Mouse (Mus musculus) adipose tissue, adult 10 weeks (tissue): ENCODE data around the gene Cnih2. TPM values are rescaled to one million over a fixed set of nuclear protein-coding genes. Genes with fewer than 3 reads are reported as not detected.

Experiments
- polyA plus RNA-seq: library from polyadenylated mRNA; stranded (reverse); fragments of 350-450 nt; fragmentation: Illumina TruSeq; extraction: RNeasy Lipid Tissue Mini Kit (QIAGEN cat#74804); gene quantifications from one replicate; pipeline ENCODE4 v1.2.3, GENCODE M21; 2014; ENCODE audit warnings: low read depth, low replicate concordance

The Cnih2 gene
- 1.6 TPM for polyA plus RNA-seq

DNA sequence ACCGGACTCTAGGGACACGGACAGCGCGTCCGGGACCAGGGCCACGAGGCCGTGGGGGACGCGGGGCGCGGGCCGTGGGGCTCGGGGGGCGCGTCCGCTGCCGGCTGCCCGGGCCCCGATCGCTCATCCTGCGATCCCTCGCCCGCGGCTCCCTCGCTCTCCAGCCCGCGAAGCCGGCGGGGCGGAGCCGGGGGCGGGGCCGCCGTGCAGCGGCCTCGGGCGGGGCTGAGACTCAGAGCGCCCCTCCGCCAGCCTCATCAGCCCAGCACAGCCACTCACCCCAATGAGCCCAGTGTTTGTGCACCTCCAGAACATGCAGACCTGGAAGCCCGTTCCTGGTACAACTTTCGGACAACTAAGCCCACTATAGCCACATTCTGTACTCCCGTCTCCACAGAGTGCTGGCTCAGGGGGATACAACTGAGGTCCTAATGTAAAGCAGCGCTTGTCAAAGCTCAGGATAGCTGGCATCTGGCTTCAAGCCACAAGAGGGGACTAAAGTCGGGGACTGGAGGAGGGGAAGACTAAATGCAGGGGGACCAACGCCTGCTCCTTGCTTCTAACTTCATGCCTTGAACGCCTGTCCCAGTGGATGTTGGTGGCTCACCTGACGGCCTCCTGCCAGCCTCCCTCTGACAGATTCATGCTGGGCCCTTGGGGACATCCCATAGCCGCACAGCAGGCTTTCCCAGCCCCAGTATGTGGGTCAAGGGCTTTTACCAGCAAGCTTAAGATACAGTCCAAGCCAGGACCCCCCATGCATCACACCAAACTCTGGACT lies at the start of gene Cnih2:
Cnih2 (minus strand) TSS at position 159 of the 781 bp plus-strand sequence.

DNA sequence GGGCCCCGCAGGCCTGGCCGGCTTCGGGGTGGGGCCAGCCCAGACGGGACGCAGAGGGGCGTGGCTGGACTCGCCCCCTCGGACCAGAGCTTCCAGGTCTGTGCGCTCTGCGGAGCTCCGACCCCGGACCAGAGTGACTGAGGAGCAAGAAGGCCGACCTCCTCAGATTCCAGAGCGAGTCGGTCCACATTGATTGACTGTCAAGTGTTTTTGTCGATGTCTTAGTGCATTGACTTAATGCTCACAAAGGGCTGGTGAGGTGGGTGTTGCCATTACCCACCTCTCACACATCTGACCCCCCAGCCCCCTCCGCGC lies 20.0 kb upstream of the Cnih2 start, which contains the start of gene Klc2:
Klc2 (minus strand) TSS at position 177 of the 315 bp plus-strand sequence.

DNA sequence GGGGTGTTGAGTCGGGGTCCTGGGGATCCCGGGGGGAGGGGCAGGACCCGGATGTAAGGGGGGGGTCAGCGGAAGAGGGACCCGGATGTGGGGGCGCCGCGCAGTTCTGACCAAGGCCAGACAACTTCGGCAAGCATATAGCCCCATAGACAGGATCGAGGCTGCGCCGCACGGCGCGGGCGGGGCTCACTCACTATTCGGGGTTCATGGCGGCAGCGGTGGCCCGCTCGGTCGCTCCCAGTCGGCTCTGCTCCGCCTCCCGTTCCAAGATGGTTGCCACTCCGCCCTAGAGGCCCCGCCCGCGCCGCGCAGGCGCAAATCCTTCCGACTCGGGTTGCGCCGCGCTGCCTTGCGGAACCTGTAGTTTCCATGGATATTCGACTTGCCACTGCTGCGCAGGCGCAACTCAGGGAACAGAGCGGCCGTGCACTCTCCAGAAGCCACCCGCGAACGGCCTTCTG lies 8.4 kb upstream of the Cnih2 start, which contains the start of gene Rab1b:
Rab1b (minus strand) TSS at position 342 of the 461 bp plus-strand sequence.

DNA sequence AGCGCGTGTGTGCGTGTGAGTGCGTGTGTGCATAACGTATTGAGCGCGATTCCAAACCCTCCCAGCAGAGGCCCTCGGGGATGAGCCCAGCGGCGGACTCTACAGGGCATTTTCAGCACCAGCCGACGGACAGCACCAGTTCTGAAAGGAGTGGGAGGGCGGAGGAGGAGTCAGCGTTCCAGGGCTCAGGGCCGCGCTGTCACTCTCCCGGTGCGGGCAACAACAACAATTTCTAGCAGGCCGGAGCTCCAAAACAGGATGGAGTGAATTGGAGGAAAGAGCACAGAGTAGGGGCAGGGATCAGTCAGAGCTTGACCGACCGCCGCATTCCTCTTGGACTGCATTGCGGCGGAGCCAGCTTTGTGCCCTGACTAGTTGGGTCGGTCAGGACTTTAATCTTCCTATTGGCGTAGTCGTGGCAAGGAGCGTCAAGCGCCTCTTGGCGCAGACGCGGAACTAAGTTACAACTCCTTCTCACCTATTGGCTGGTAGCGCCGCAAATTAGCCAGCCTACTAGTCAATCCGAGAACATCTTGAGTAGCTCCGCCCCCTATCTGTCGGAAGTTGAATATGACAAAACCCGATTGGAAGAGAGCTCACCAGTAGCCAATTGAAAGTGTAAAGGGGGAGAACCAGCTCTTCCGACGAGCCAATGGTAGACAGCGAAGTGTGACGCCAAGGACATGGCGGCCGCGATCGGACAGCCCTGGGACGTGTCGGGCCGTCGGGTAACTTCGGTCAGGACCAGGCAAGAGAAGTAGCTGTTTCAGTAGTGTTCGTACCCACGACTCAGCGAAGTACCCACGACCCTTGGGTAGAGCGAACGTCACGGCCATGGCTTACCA lies 10.2 kb downstream of the Cnih2 start, which contains the start of gene Yif1a:
Yif1a (plus strand) TSS at position 655 of the 845 bp plus-strand sequence.

DNA sequence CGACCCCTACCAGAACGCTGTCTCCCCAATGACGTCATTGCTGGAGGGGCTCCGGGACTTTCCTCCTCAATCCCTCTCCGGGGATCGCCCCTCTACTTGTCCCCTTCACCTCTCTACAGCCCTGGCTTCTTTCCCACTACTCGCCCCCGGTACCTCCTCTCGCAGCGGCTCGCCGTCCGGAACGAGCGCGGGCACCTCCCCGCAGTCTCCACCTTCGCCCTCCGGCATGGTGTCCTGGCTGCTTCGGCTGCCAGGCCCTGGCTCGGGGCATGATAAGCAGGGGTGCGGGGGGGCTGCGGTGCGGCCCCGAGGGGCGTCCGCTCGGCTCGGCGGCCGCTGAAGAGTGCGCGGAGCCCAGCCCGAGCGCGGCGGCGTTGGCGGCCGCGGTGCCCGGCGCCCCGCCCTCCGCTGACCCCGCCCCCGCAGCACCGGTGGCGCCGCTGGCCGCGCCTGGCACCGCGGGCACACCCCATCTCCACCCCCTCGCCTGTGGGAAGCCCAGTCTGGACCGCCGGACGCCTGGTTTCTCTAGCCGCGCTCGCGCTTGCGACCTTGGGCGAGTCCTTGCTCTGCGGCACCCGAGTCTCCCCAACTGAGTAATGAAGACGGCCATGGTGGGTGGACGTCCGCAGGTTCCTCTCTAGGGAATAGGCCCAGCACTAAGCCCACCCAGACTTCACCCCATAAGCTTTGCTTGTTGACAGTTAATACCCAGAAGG lies 13.0 kb downstream of the Cnih2 start, which contains the start of gene Tmem151a:
Tmem151a (minus strand) TSS at position 387 of the 719 bp plus-strand sequence.

DNA sequence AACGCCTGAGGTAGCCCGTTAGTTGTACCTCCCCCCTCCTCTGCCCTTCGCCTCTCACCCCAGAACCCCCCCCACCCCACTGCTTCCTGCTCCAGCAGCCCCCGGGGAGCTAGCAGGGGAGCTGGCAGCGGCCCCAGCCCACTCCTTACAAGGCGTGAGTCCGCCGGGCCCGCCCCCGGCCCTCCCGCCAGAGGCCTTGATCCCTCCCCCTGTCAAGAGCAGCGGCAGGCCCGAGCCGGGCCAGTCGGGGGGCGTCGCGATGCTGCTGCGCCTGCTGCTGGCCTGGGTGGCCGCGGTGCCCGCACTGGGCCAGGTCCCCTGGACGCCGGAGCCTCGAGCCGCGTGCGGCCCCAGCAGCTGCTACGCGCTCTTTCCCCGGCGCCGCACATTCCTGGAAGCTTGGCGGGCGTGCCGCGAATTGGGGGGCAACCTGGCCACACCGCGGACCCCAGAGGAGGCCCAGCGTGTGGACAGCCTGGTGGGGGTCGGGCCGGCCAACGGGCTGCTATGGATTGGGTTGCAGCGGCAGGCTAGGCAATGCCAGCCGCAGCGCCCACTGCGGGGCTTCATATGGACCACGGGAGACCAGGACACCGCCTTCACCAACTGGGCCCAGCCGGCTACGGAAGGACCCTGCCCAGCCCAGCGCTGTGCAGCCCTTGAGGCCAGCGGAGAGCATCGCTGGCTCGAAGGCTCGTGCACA lies 30.3 kb downstream of the Cnih2 start, which contains the start of gene Cd248:
Cd248 (plus strand) TSS at position 212 of the 703 bp plus-strand sequence.

DNA sequence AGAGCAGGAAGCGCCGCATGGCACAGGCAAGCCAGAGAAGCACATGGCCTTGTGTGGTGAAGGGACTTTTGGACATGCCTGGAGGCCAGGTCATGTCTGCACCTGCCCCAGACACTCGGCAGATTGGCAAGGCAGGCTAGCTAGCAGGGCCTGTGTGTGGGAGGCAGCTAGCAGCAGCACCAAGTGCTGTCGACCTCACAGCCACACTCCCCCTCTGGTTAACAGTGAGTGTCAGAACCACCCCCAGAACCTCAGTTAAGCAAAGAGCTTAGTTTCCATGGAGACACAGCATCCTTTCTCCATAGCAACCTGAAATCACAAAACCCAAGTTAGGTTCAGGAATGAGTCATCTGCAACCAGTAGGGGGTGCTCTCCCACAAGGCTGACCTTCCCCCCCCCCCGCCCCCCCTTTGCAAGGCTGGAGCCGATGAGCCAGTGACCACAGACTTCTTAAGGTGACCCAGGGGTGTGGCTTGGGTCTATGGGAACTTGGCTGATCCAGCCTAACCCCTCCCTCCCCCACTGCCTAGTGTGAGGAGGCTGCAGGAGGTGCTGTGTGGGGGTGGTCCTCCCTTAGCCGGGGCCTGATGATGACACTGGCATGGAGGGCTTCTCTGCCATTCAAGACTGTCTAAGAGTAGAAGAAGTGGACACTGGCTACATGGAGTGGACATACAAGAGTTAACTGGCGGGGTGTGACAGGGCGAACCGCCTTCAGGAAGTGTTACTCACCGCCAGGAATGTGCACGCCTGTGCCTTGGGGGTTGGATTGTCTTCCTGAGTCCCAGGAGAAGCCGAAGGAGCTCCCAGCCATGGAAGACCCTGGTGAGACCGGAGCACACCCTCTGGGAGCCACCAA lies 48.0 kb downstream of the Cnih2 start, which contains the start of gene Rin1:
Rin1 (plus strand) TSS at position 435 of the 859 bp plus-strand sequence.

Other genes starting within 250 kb of the Cnih2 start
- gene Ctsf, start 243.4 kb downstream of the Cnih2 start, polyA plus RNA-seq = 65.6 TPM
- 3.4 TPM for gene Actn3, start 220.6 kb downstream of the Cnih2 start, polyA plus RNA-seq
- gene Zdhhc24, start 219.9 kb downstream of the Cnih2 start, polyA plus RNA-seq = 18.4 TPM
- gene Bbs1, start 191.9 kb downstream of the Cnih2 start, polyA plus RNA-seq = 5.7 TPM
- gene Dpp3, start 170.2 kb downstream of the Cnih2 start, polyA plus RNA-seq = 43.1 TPM
- gene Peli3, start 155.4 kb downstream of the Cnih2 start, polyA plus RNA-seq = 3.9 TPM
- gene Mrpl11, start 136.4 kb downstream of the Cnih2 start, polyA plus RNA-seq = 77.2 TPM
- 0.83 TPM for gene Npas4, start 108.2 kb downstream of the Cnih2 start, polyA plus RNA-seq
- 1.8 TPM for gene Slc29a2, start 74.7 kb downstream of the Cnih2 start, polyA plus RNA-seq
- 20.8 TPM for gene B4gat1, start 59.7 kb downstream of the Cnih2 start, polyA plus RNA-seq
- gene AC124502.3, start 59.6 kb downstream of the Cnih2 start, polyA plus RNA-seq = 1.9 TPM
- 34.8 TPM for gene Brms1, start 57.2 kb downstream of the Cnih2 start, polyA plus RNA-seq
- gene Rin1, start 48.0 kb downstream of the Cnih2 start, polyA plus RNA-seq = 3.6 TPM
- 36.7 TPM for gene Cd248, start 30.4 kb downstream of the Cnih2 start, polyA plus RNA-seq
- 2.8 TPM for gene Tmem151a, start 13.0 kb downstream of the Cnih2 start, polyA plus RNA-seq
- gene Yif1a, start 10.0 kb downstream of the Cnih2 start, polyA plus RNA-seq = 71.7 TPM
- 160 TPM for gene Rab1b, start 8.6 kb upstream of the Cnih2 start, polyA plus RNA-seq
- 29.1 TPM for gene Klc2, start 20.0 kb upstream of the Cnih2 start, polyA plus RNA-seq
- gene Pacs1, start 174.6 kb upstream of the Cnih2 start, polyA plus RNA-seq = 21.5 TPM
- gene Sf3b2, start 196.9 kb upstream of the Cnih2 start, polyA plus RNA-seq = 105 TPM
- gene Gal3st3, start 199.8 kb upstream of the Cnih2 start, polyA plus RNA-seq = 0.60 TPM
- 2.0 TPM for gene Catsper1, start 237.2 kb upstream of the Cnih2 start, polyA plus RNA-seq